Mouse (Mus musculus): ENCODE measurements around the gene Slc10a7. TPM values are rescaled to one million over a fixed set of nuclear protein-coding genes. Genes with fewer than 3 reads are reported as not detected.

Slc10a7 gene
- polyA plus RNA-seq, 1 experiment from 2014 or later, result 7.3 TPM

DNA sequence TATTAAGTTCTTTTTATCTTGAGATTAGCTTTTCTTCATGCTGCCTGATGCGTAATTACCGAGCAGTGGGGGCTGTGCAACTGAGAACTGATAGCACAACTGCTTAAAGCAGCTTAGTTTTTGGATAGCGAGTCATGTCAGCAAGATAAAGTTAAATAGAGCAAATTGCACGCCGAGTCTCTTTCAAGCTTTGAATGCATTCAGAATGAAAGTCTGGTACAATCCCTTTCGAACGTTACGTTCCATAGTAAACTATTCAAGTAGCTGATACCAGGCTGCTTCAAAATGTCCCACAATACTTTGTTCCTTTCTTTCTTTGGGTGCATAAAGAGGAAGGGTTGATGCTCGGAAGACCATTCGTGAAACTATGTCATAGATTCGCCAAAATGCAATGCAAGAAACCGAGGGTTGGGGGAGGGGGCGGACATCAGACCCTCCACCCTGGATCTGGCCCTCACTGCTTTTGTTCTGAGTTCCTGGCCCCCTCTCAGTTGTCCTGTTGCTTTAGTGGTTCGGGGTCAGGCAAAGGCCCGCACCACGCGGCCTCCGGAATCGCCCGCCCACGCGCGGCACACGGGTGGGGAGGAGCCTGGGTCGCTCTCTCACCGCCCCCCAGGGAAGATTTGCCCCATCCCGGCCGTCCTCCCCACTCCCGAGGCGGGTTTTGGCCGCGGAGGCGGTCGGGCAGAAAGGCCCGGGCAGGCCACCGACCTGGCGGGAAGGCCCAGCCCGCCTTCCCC lies 997 bp upstream of the Slc10a7 start:
- peak overlapping the region; percentile 91 for H3K4me2 ChIP-seq
- H3K27me3 ChIP-seq (ENCODE audit: control insufficient read depth, insufficient read depth, low read length), result no peaks in the 10 kb centered on the region
- H3K9ac ChIP-seq (ENCODE audit: low read length), result peak overlapping the region; percentile 99
- no peaks in the 10 kb centered on the region for H3K9me3 ChIP-seq (ENCODE audit: control insufficient read depth, low read length)
- H3K4me3 ChIP-seq (ENCODE audit: low read depth, low read length), result peak overlapping the region; percentile 96
- ATAC-seq (ENCODE audit: low FRiP score) (peak; percentile 61), DNase-seq (ENCODE audit: low spot score, missing footprints) (no peak)
- peak overlapping the region; percentile 83 for H3K27ac ChIP-seq (ENCODE audit: low read depth, low read length)
- H3K36me3 ChIP-seq (ENCODE audit: control insufficient read depth, insufficient read depth, low read length), result peaks cover 18% of the 10 kb centered on the region
- H3K4me1 ChIP-seq (ENCODE audit: control insufficient read depth, insufficient read depth, low read length), result peaks cover 2% of the 10 kb centered on the region; the same call in 1 of the 2 replicates
- WGBS, result under 1% methylated on average over 26 of the region's 38 CpGs

GRCm38 (mm10) chr8:78508719-78509272 lies 350 bp upstream of the Slc10a7 start, which contains the start of gene Rbmxl1:
Gene Rbmxl1 (minus strand): TSS chr8:78508898.
- peak; percentile 98 for DNase-seq (ENCODE audit: low spot score, missing footprints)
- H3K4me3 ChIP-seq (ENCODE audit: low read depth, low read length), result peak within 1 kb of the TSS; percentile 96
- H3K4me1 ChIP-seq (ENCODE audit: control insufficient read depth, insufficient read depth, low read length), result peaks cover 2% of the 10 kb centered on the region; the same call in 1 of the 2 replicates
- peak; percentile 90 for ATAC-seq (ENCODE audit: low FRiP score)
- no peaks in the 10 kb centered on the region for H3K9me3 ChIP-seq (ENCODE audit: control insufficient read depth, low read length)
- H3K4me2 ChIP-seq, result peak within 1 kb of the TSS; percentile 91
- peak within 1 kb of the TSS; percentile 83 for H3K27ac ChIP-seq (ENCODE audit: low read depth, low read length)
- no peaks in the 10 kb centered on the region for H3K27me3 ChIP-seq (ENCODE audit: control insufficient read depth, insufficient read depth, low read length)
- under 1% methylated on average over 48 of the region's 70 CpGs for WGBS
- peaks cover 18% of the 10 kb centered on the region for H3K36me3 ChIP-seq (ENCODE audit: control insufficient read depth, insufficient read depth, low read length)
- peak within 1 kb of the TSS; percentile 99 for H3K9ac ChIP-seq (ENCODE audit: low read length)

GRCm38 (mm10) chr8:78510094-78510493 lies 948 bp downstream of the Slc10a7 start:
- WGBS, result 1% methylated on average over 11 of the region's 11 CpGs
- peak; percentile 88 for DNase-seq (ENCODE audit: low spot score, missing footprints)

GRCm38 (mm10) chr8:78510926-78511325 lies 1.8 kb downstream of the Slc10a7 start:
- H3K27ac ChIP-seq (ENCODE audit: low read depth, low read length), result no peak overlapping the region
- ATAC-seq (ENCODE audit: low FRiP score), result no peak
- H3K27me3 ChIP-seq (ENCODE audit: control insufficient read depth, insufficient read depth, low read length), result no peaks in the 10 kb centered on the region
- peak; percentile 69 for DNase-seq (ENCODE audit: low spot score, missing footprints)
- H3K9me3 ChIP-seq (ENCODE audit: control insufficient read depth, low read length), result no peaks in the 10 kb centered on the region
- no peak overlapping the region for H3K4me3 ChIP-seq (ENCODE audit: low read depth, low read length)
- H3K36me3 ChIP-seq (ENCODE audit: control insufficient read depth, insufficient read depth, low read length), result peaks cover 9% of the 10 kb centered on the region
- H3K4me1 ChIP-seq (ENCODE audit: control insufficient read depth, insufficient read depth, low read length), result peaks cover 2% of the 10 kb centered on the region; the same call in 1 of the 2 replicates
- 73% methylated on average over 3 of the region's 3 CpGs for WGBS
- H3K4me2 ChIP-seq, result no peak overlapping the region
- no peak overlapping the region for H3K9ac ChIP-seq (ENCODE audit: low read length)

More at GRCm38 (mm10) chr8:78510094-78510493, 948 bp downstream of the Slc10a7 start:
- no peak for ATAC-seq (ENCODE audit: low FRiP score)
- H3K36me3 ChIP-seq (ENCODE audit: control insufficient read depth, insufficient read depth, low read length), result peaks cover 9% of the 10 kb centered on the region
- H3K4me3 ChIP-seq (ENCODE audit: low read depth, low read length), result peak overlapping the region; percentile 96
- peak overlapping the region; percentile 91 for H3K4me2 ChIP-seq
- peak overlapping the region; percentile 99 for H3K9ac ChIP-seq (ENCODE audit: low read length)
- no peaks in the 10 kb centered on the region for H3K9me3 ChIP-seq (ENCODE audit: control insufficient read depth, low read length)
- no peaks in the 10 kb centered on the region for H3K27me3 ChIP-seq (ENCODE audit: control insufficient read depth, insufficient read depth, low read length)
- peaks cover 2% of the 10 kb centered on the region; the same call in 1 of the 2 replicates for H3K4me1 ChIP-seq (ENCODE audit: control insufficient read depth, insufficient read depth, low read length)
- H3K27ac ChIP-seq (ENCODE audit: low read depth, low read length), result no peak overlapping the region; the same call in 1 of the 2 replicates

DNA sequence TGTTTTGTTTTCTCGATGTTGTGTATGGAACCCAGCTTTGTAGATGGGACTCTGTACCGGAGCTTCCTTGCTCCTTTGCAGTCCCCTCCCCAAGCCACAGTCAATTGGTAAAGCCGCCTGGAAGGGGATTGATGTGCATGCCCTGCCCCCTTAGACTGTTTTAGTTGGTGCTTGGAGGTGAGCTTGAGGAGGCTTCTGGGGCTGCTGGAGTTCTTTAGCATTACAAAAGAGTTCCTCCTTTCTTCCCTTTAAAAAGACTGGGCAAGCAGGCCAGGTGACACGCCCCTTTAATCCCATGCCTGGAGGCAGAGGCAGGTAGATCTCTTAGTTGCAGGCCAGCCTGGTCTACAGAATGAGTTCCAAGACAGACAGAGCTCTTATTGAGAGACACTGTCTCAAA lies 4.0 kb downstream of the Slc10a7 start:
- ATAC-seq (ENCODE audit: low FRiP score) (no peak), DNase-seq (ENCODE audit: low spot score, missing footprints) (peak; percentile 35)
- H3K9me3 ChIP-seq (ENCODE audit: control insufficient read depth, low read length), result no peaks in the 10 kb centered on the region
- H3K4me2 ChIP-seq, result no peak overlapping the region
- H3K27ac ChIP-seq (ENCODE audit: low read depth, low read length), result no peak overlapping the region
- H3K27me3 ChIP-seq (ENCODE audit: control insufficient read depth, insufficient read depth, low read length), result no peaks in the 10 kb centered on the region
- H3K4me3 ChIP-seq (ENCODE audit: low read depth, low read length), result no peak overlapping the region
- H3K36me3 ChIP-seq (ENCODE audit: control insufficient read depth, insufficient read depth, low read length), result no peaks in the 10 kb centered on the region
- H3K4me1 ChIP-seq (ENCODE audit: control insufficient read depth, insufficient read depth, low read length), result peaks cover 2% of the 10 kb centered on the region; the same call in 1 of the 2 replicates
- WGBS, result 90% methylated on average over 4 of the region's 4 CpGs
- no peak overlapping the region for H3K9ac ChIP-seq (ENCODE audit: low read length)

DNA sequence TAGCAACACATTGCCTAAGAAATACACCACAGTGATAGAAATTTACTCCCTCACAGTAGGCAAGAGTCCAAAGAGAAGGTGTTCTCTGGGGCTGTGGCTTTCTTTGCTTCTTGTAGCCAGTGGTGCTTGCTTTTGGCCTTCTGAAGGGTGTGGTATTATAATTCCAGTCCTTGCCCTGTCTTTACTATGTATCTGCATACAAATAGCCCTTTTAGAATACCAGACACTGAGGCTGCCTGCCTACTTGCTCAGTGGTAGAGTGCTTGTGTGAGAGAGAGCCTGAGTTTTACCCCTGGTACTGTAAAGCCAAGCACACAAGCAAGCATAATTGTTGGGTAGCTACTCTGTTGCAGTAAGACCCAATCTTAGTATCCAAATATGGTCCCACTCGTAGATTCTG lies 5.6 kb downstream of the Slc10a7 start:
- no peak for DNase-seq (ENCODE audit: low spot score, missing footprints)
- peaks cover 2% of the 10 kb centered on the region; the same call in 1 of the 2 replicates for H3K4me1 ChIP-seq (ENCODE audit: control insufficient read depth, insufficient read depth, low read length)
- no peaks in the 10 kb centered on the region for H3K36me3 ChIP-seq (ENCODE audit: control insufficient read depth, insufficient read depth, low read length)
- no peak overlapping the region for H3K4me3 ChIP-seq (ENCODE audit: low read depth, low read length)
- no peak overlapping the region for H3K9ac ChIP-seq (ENCODE audit: low read length)
- WGBS, result 97% methylated on average over 1 of the region's 1 CpGs
- no peak for ATAC-seq (ENCODE audit: low FRiP score)
- no peak overlapping the region for H3K4me2 ChIP-seq
- H3K27ac ChIP-seq (ENCODE audit: low read depth, low read length), result no peak overlapping the region
- H3K9me3 ChIP-seq (ENCODE audit: control insufficient read depth, low read length), result no peaks in the 10 kb centered on the region
- no peaks in the 10 kb centered on the region for H3K27me3 ChIP-seq (ENCODE audit: control insufficient read depth, insufficient read depth, low read length)

DNA sequence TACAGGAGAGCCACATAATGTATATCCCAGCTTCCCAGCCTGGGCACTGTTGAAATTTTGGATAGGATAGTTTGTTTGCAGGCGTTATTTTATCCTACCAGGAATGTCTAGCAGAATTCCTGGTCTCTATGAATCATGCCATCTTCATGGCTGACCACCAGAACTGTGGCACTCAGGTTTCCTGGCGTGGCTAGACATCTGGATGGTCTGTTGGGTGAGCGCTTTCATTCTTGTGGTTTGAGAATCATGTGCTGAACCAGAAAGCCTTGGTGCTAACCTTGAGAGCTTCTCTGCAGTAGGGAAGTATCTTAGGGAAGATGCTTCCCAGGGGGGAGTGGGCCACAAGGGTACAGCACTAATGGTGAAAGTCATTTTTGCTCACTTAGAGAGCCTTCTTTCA lies 6.0 kb downstream of the Slc10a7 start:
- 82% methylated on average over 3 of the region's 3 CpGs for WGBS
- H3K9ac ChIP-seq (ENCODE audit: low read length), result no peak overlapping the region
- ATAC-seq (ENCODE audit: low FRiP score) (no peak), DNase-seq (ENCODE audit: low spot score, missing footprints) (peak; percentile 28)
- H3K9me3 ChIP-seq (ENCODE audit: control insufficient read depth, low read length), result no peaks in the 10 kb centered on the region
- no peak overlapping the region for H3K27ac ChIP-seq (ENCODE audit: low read depth, low read length)
- no peaks in the 10 kb centered on the region for H3K27me3 ChIP-seq (ENCODE audit: control insufficient read depth, insufficient read depth, low read length)
- H3K4me1 ChIP-seq (ENCODE audit: control insufficient read depth, insufficient read depth, low read length), result peaks cover under 1% of the 10 kb centered on the region; the same call in 1 of the 2 replicates
- H3K4me2 ChIP-seq, result no peak overlapping the region
- no peak overlapping the region for H3K4me3 ChIP-seq (ENCODE audit: low read depth, low read length)
- no peaks in the 10 kb centered on the region for H3K36me3 ChIP-seq (ENCODE audit: control insufficient read depth, insufficient read depth, low read length)

- no peaks in the 10 kb centered on the region for H3K9me3 ChIP-seq (ENCODE audit: control insufficient read depth, low read length)
- WGBS, result 89% methylated on average over 6 of the region's 6 CpGs
- H3K36me3 ChIP-seq (ENCODE audit: control insufficient read depth, insufficient read depth, low read length), result no peaks in the 10 kb centered on the region
- H3K4me2 ChIP-seq, result no peak overlapping the region
- ATAC-seq (ENCODE audit: low FRiP score) (no peak), DNase-seq (ENCODE audit: low spot score, missing footprints) (no peak)
- H3K4me1 ChIP-seq (ENCODE audit: control insufficient read depth, insufficient read depth, low read length), result no peaks in the 10 kb centered on the region
- H3K27me3 ChIP-seq (ENCODE audit: control insufficient read depth, insufficient read depth, low read length), result no peaks in the 10 kb centered on the region
- no peak overlapping the region for H3K9ac ChIP-seq (ENCODE audit: low read length)
- no peak overlapping the region for H3K27ac ChIP-seq (ENCODE audit: low read depth, low read length)
- no peak overlapping the region for H3K4me3 ChIP-seq (ENCODE audit: low read depth, low read length)
Observed at GRCm38 (mm10) chr8:78533981-78534380, 24.8 kb downstream of the Slc10a7 start.

DNA sequence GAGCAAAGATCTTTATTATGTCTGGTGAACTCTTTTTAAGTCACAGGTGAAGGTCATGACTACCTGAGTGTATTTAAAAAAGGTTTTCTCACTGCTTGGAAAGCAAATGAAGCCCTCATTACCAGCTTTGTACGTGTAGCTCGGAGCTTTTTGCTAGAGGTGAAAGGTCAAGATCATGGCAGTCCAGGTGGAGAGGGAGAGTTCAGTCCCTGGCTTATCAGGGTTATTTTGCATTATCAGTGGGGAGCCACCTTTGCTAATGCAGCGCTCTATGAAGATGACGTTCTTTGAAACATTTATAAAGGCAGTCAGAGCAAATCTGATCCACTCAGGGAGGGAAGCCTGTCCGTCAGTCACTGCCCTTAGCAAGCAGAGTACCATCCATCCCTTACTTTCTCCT lies 27.6 kb downstream of the Slc10a7 start:
- ATAC-seq (ENCODE audit: low FRiP score), result no peak
- Histone ChIP-seq H3K36me3 (ENCODE audit: control insufficient read depth, insufficient read depth, low read length) (no peaks in the 10 kb centered on the region), H3K4me3 (ENCODE audit: low read depth, low read length) (no peak overlapping the region), H3K4me1 (ENCODE audit: control insufficient read depth, insufficient read depth, low read length) (no peaks in the 10 kb centered on the region), H3K4me2 (no peak overlapping the region), H3K9me3 (ENCODE audit: control insufficient read depth, low read length) (no peaks in the 10 kb centered on the region), H3K27ac (ENCODE audit: low read depth, low read length) (no peak overlapping the region), H3K27me3 (ENCODE audit: control insufficient read depth, insufficient read depth, low read length) (no peaks in the 10 kb centered on the region), H3K9ac (ENCODE audit: low read length) (no peak overlapping the region)
- 85% methylated on average over 5 of the region's 5 CpGs for WGBS
- no peak for DNase-seq (ENCODE audit: low spot score, missing footprints)
